Mouse (Mus musculus): ENCODE results near the gene Relch.

Relch gene

DNA sequence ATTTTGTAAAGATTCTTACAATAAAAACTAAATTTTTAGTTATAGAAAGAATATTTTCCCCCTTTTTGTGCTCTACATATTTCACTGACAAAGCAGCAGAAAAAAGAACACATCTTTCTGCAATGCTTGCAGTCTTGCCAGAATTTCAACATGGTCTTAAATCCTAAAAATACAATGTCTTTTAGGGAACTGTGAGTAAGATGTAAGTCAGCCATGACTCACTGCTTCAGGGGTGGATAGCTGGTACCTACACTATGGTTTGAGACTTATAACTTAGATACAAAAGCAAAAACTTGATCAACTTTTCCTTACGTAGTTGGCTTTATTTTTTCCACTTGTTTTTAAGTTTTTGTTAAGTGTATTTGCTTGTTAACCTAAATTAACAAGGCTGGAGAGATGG is 78.8 kb downstream of the Relch start:
- in situ Hi-C loops (cut with MboI, MseI) = no loop called here

DNA sequence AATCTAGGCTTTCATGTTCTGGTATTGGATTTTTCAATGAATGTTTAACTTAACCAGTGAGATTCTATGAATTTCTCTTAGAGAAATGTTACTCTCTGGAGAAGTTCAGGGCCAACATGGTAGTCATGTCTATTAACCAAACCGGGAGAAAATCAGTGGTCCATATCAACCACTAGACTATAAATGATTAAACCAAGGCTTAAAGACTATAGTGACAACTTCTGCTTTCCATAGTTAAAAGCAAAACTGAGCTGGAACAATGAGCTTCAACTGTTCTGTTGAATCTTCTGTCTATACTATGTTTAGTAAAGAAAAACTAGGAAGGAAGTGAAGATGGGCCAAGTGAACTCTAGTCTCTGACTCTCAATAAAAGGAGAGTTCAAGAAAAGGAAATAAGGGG is 82.8 kb downstream of the Relch start:
- in situ Hi-C loops (cut with MboI, MseI) = no loop called here

- in situ Hi-C loops (cut with MboI, MseI) = no loop called here
These were observed 83.4 kb downstream of the Relch start for GRCm38 (mm10) chr1:105746858-105747596.

DNA sequence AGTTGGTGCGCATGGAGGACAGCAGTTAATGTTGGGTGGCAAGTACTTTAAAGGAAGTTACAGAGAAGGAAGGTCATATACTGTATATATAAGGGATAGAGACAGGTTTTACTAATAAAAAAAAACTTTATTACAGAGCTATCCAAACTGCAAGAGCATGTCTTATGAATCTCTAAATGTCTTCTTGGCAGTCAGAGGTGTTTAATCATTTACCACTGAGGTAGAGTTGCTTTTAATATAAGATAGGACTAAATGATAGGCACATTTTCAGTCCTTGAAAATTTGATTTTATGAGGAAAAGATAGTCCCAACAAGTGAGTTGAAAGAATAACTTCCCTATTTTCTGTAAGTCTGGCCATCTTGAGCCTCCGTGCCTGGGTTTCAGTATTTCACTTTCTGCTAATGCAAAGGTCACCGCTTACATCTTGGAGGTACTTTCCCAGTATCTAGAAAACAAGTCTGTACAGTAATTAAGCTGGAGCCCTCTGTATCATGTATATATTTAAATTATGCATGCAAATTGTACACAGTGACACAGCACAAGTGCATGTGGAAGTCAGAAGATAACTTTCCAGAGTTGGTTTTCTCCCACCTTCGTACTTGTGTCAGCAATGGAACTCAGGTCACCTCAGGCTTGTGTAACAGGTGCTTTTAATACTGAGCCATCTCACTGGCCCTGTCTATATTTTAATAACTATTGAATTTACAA is 84.6 kb downstream of the Relch start:
- in situ Hi-C loops (cut with MboI, MseI) = no loop called here

- in situ Hi-C loops (cut with MboI, MseI) = loop anchor here (25.0 kb wide), 1 partner anchor 635 kb away; no protein-coding TSS in a partner anchor
These were observed 88.5 kb downstream of the Relch start for GRCm38 (mm10) chr1:105752196-105752595.

DNA sequence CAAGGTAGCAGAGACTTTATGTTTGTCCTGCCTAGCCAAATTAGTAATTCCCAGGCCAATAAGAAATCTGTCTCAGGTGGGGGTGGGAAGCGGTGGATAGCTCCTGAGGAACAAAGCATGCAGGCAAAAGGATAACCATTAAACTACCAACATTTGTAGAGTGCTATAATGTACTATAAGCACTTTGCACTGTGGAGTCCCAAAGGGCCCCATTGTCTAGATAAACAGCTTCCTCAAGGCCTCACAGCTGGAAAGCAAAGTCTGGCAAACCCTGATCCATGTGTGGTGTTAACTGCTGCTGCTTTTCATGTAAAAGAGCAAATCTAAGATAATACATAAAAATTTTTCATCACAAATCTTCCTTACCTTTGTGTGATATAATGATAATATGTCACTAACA is 89.3 kb downstream of the Relch start:
- in situ Hi-C loops (cut with MboI, MseI) = loop anchor here (25.0 kb wide), 1 partner anchor 634 kb away; no protein-coding TSS in a partner anchor

GRCm38 (mm10) chr1:105758798-105759197 is 95.1 kb downstream of the Relch start:
- in situ Hi-C loops (cut with MboI, MseI) = loop anchor here (25.0 kb wide), 1 partner anchor 629 kb away; no protein-coding TSS in a partner anchor

DNA sequence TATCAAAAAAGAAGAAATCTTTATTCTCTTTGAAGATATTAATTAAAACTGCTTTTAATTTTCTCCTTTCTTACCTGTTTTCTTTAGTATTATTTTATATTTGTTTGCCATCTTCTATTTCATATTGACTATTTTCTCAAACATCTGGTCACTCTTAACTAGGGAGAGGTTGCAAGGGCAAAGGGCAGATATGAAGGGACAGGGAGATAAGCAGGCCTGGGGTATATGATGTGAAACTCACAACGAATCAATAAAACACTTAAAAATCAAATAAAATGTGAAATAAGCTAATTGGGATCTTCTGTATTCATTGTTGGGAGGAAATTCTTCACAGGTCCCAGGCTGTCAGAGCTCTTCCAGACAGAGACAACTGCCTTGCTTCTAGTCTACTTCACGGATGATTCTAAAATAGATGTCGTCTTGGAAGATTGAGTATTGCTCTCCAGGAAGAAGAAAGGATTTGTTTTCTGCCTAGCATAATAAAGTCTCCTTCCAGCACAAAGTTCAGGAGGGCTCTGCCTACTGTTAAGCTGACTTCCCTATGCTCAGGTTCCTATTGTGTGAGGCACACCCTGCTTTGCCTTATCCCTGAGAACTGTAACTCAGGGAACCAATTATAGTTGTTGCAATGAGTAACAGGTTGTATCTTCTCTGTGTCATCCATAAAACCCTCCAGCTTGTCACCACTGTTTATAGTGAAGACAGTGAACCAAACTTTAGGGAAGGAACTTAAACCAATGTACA is 95.9 kb downstream of the Relch start:
- in situ Hi-C loops (cut with MboI, MseI) = loop anchor here (25.0 kb wide), 1 partner anchor 628 kb away; no protein-coding TSS in a partner anchor

DNA sequence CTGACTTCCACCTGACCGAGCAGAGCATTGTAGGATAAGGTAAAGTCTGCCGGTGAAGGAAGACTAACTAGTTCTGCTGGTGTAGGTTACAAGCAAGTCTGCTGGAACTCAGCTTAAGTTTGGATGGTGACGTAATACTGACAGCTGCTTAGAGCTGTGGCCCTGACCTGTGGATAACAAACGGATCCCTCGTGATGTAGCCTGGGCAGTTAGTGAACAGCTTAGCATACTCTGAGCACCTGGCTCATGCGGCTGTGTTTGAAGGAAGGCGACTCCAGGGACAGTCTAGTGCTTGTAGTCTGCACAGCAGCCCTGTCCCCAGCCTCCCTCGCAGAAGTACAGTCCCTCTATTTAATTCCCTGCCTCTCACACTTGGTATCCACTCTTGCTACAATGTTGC is 101.9 kb downstream of the Relch start:
- in situ Hi-C loops (cut with MboI, MseI) = loop anchor here (25.0 kb wide), 1 partner anchor 622 kb away; no protein-coding TSS in a partner anchor

GRCm38 (mm10) chr1:105766099-105766498 is 102.4 kb downstream of the Relch start:
- in situ Hi-C loops (cut with MboI, MseI) = loop anchor here (25.0 kb wide), 1 partner anchor 621 kb away; no protein-coding TSS in a partner anchor

DNA sequence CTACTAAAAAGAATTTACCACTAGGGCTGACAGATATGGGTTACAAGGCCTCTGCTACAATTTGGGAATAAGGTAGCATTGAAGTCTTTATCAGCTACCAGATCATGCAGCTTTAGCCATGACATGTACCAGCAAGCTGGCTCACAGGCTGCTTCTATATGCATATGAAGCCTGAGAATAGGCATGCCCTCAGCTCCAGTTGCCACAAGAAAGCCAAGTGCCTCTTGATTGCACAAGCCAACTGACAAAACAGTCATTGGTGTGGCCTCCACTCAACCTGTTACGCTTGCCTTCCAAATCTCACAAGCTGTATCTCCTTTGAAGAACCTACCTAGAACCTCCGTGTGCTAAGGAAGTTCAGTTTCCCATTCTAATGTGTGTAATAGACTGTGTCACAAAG is 104.7 kb downstream of the Relch start:
- in situ Hi-C loops (cut with MboI, MseI) = loop anchor here (25.0 kb wide), 1 partner anchor 619 kb away; no protein-coding TSS in a partner anchor

DNA sequence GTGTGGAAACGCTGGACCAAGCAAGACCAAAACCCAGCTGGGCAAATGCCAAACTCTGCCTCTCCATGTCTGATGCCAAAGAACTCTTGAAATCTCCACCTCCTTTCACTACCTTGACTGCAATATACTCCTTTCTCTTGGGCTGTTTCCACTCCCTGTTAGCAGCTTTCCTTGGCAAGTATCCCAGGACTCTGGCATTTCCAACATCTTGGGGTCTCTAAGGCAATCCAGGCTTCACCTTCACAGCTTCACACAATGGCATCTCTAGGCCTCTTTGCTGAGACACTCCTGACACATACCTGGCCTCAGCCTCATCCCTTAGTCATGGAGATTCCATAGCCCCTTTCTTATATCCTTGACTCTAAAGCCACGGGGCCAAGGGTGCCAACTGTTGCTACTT is 107.0 kb downstream of the Relch start:
- in situ Hi-C loops (cut with MboI, MseI) = loop anchor here (25.0 kb wide), 1 partner anchor 617 kb away; no protein-coding TSS in a partner anchor

DNA sequence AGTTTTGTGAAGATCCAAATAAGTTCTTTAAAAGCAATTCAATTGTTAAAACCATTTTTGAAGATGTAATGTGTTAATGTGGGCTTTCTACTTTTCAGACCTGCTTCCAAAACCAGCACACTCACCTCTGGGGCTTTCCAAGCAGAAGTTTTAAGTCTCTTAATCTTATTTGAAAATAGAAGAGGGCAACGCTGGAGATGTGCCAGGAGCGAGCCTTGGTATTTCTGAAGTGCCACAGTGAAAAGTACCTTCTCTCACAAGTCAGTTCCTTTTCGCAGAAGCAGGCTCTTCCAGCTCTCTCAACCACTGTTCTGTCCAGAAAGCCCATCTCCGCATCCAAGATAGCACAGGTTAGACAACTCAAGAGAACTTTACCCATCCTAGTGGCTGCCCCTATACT is 112.8 kb downstream of the Relch start:
- in situ Hi-C loops (cut with MboI, MseI) = no loop called here

DNA sequence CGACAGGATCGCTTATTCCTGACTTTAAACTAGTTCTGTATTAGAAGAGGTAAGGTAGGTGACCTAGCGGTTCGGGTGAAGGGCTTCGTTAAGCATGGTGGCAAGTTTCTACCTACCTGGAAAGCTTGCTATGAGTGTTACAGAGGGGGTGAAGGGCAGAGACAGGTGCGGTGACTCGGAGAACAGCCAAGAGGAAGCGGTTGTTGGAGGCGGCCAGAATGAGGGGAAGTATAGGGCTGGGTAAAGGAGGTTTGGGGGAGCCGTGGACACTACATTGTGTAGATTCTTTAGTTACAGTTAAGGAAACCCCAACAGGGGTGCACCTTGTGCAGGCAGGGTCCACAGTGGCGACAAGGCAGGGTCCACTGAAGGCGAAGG is 116.4 kb downstream of the Relch start:
- in situ Hi-C loops (cut with MboI, MseI) = no loop called here

- in situ Hi-C loops (cut with MboI, MseI) = no loop called here
These were observed 117.0 kb downstream of the Relch start, which contains the start of gene Tnfrsf11a for GRCm38 (mm10) chr1:105780457-105781364. Tnfrsf11a (plus strand) TSS chr1:105780718.

DNA sequence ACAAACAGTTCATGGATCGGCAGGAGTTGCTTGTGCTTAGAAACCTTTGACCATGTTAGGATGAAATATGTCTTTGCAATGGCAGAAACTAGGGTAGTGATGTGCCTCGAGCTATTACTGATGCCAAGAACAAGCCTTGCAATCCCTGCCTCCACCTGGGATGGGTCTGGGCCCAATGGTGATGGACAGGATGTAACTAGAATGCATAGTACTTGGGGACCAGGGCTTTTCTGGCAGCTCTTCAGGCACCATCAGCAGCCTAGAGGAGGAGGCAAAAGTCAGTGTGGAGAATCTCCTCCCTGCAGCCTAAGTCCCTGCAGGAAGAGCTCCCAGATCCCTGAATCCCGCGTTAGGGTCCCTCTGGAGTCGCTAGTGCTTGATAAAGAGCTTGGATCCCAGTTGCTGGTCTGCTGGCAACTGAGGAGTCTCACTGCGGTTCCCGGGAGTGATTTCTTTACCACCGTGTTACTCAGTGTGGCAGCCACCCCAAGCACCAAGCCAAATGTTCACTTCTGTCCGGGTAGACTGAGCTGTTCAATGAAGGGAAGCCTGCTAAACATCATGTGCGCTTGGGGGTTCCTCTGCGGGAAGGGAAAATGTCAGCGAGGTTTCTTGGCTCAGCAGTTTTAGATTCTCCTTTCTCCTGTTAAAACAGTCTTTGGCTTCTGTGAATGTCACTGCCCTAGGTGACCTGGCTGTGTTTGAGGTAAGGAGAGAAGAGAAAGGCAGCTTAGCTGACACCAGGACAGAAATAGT is 117.9 kb downstream of the Relch start:
- in situ Hi-C loops (cut with MboI, MseI) = no loop called here

- in situ Hi-C loops (cut with MboI, MseI) = no loop called here
These were observed 120.8 kb downstream of the Relch start for GRCm38 (mm10) chr1:105784257-105785016.

- in situ Hi-C loops (cut with MboI, MseI) = no loop called here
These were observed 121.5 kb downstream of the Relch start for GRCm38 (mm10) chr1:105785146-105785545.

DNA sequence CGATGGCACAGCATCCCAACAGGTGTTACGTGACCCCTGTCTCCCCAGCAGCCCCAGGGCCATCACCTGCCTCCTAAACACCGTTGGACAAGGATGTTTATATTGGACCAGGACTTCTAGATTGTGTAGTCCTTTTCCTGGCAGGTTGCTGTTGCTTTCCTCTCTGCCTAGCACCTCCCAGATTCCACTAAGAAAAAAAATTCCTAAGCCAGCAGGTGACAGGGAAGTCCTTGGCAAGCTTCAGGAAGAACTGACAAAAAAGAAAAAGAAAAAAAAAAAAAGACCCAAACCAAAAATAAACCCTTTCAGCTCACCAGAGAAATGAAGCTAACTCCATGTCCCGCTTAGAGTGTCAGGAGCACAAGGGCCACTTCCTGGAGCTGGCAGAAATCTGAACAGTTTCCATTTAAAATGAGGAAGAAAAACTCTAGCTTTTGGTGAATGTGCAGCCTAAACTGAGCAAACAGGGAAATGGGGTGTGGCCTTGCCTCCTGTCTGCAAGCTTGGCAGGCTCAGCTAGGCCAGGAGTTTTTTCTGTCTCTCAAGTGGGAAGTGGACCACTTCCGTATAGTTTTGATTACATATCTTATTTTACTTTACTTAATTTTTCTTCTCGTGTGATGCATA is 123.2 kb downstream of the Relch start:
- in situ Hi-C loops (cut with MboI, MseI) = no loop called here

All from T-helper 2 cell (primary cell).